Mouse (Mus musculus) urinary bladder, adult 2 months (tissue): ENCODE measurements at regions not wholly inside any gene's neighbourhood (a gene's known extent, or its start where the extent isn't known, plus 50 kb on each side); places are given as distances from the start of the nearest gene placed in this dataset.

ENCODE experiments used
- DNase-seq: peaks from one replicate; pipeline ENCODE4 v3.0.0; 2022; ENCODE audit warnings: low spot score

GRCm38 (mm10) chr1:75997222-75997621 lies 451.2 kb downstream of the Slc4a3 start:
- DNase-seq: no peak

GRCm38 (mm10) chr1:76001124-76001523 lies 455.1 kb downstream of the Slc4a3 start:
- no peak for DNase-seq

GRCm38 (mm10) chr1:76009601-76010000 lies 463.5 kb downstream of the Slc4a3 start:
- DNase-seq: no peak

GRCm38 (mm10) chr1:76010212-76010800 lies 464.2 kb downstream of the Slc4a3 start:
- DNase-seq: no peak

- no peak for DNase-seq
These were observed 472.5 kb downstream of the Slc4a3 start for GRCm38 (mm10) chr1:76018588-76018987.

GRCm38 (mm10) chr1:76019071-76019470 lies 473.0 kb downstream of the Slc4a3 start:
- no peak for DNase-seq

GRCm38 (mm10) chr1:76024650-76025049 lies 478.6 kb downstream of the Slc4a3 start:
- DNase-seq: peak; percentile 22

GRCm38 (mm10) chr1:76025389-76025788 lies 479.3 kb downstream of the Slc4a3 start:
- no peak for DNase-seq

GRCm38 (mm10) chr1:76029059-76029458 lies 483.0 kb downstream of the Slc4a3 start:
- DNase-seq: no peak

- no peak for DNase-seq
These were observed 485.3 kb downstream of the Slc4a3 start for GRCm38 (mm10) chr1:76031171-76031922.

GRCm38 (mm10) chr1:76031923-76032285 lies 485.8 kb downstream of the Slc4a3 start:
- no peak for DNase-seq

GRCm38 (mm10) chr1:76032626-76033025 lies 486.6 kb downstream of the Slc4a3 start:
- DNase-seq: no peak

GRCm38 (mm10) chr1:76036316-76036715 lies 490.2 kb downstream of the Slc4a3 start:
- DNase-seq: no peak

GRCm38 (mm10) chr1:76039029-76039655 lies 493.1 kb downstream of the Slc4a3 start:
- no peak for DNase-seq

GRCm38 (mm10) chr1:76039661-76040060 lies 493.6 kb downstream of the Slc4a3 start:
- no peak for DNase-seq

GRCm38 (mm10) chr1:76050264-76050663 lies 504.2 kb downstream of the Slc4a3 start:
- no peak for DNase-seq

- no peak for DNase-seq
These were observed 507.5 kb downstream of the Slc4a3 start for GRCm38 (mm10) chr1:76053378-76054171.

- DNase-seq: no peak
These were observed 519.7 kb downstream of the Slc4a3 start for GRCm38 (mm10) chr1:76065783-76066182.

- no peak for DNase-seq
These were observed 524.8 kb downstream of the Slc4a3 start for GRCm38 (mm10) chr1:76070831-76071321.

GRCm38 (mm10) chr1:76075213-76075612 lies 529.1 kb downstream of the Slc4a3 start:
- DNase-seq: no peak

GRCm38 (mm10) chr1:76075685-76076455 lies 529.8 kb downstream of the Slc4a3 start:
- no peak for DNase-seq
